Mouse (Mus musculus) spleen, adult 18-20 months (tissue): ENCODE data around the gene Eif5.
"Not testable (repeated sequence)": the region's sequence is repeated elsewhere in the genome, so short reads cannot be mapped to it uniquely, and the experiment has no call there.

ENCODE experiments used
- DNase-seq, 2 experiments: peaks; one replicate each; pipeline ENCODE4 v3.0.0; 2022; ENCODE audit warnings: mixed read lengths in 2 of 2

Eif5 gene

GRCm38 (mm10) chr12:111524883-111525282 lies 12.9 kb upstream of the Eif5 start:
- no peak for DNase-seq

- DNase-seq: no peak
Measured at GRCm38 (mm10) chr12:111527643-111528281, 10.1 kb upstream of the Eif5 start.

GRCm38 (mm10) chr12:111529192-111529591 lies 8.6 kb upstream of the Eif5 start:
- no peak for DNase-seq

- no peak for DNase-seq
Measured at GRCm38 (mm10) chr12:111533096-111533794, 4.6 kb upstream of the Eif5 start.

- DNase-seq: no peak
Measured at GRCm38 (mm10) chr12:111535281-111535680, 2.5 kb upstream of the Eif5 start.

GRCm38 (mm10) chr12:111535762-111536161 lies 2.1 kb upstream of the Eif5 start:
- DNase-seq: no peak

- DNase-seq: no peak
Measured at GRCm38 (mm10) chr12:111536746-111537145, 1.1 kb upstream of the Eif5 start.

GRCm38 (mm10) chr12:111537341-111537740 lies 475 bp upstream of the Eif5 start:
- no peak for DNase-seq

- DNase-seq: peak; percentile 69 to 76
Measured at GRCm38 (mm10) chr12:111538292-111539040, 650 bp downstream of the Eif5 start.

- DNase-seq: no peak
Measured at GRCm38 (mm10) chr12:111539041-111539345, 1.2 kb downstream of the Eif5 start.

- no peak for DNase-seq
Measured at GRCm38 (mm10) chr12:111547070-111547469, 9.3 kb downstream of the Eif5 start.

GRCm38 (mm10) chr12:111548555-111549289 lies 10.9 kb downstream of the Eif5 start:
- no peak for DNase-seq

GRCm38 (mm10) chr12:111550679-111551078 lies 12.9 kb downstream of the Eif5 start:
- DNase-seq: no peak

GRCm38 (mm10) chr12:111552342-111552741 lies 14.5 kb downstream of the Eif5 start:
- no peak for DNase-seq

GRCm38 (mm10) chr12:111555357-111555756 lies 17.5 kb downstream of the Eif5 start:
- no peak for DNase-seq

- not testable (repeated sequence) for DNase-seq
Measured at GRCm38 (mm10) chr12:111555893-111556292, 18.1 kb downstream of the Eif5 start.

GRCm38 (mm10) chr12:111557538-111557937 lies 19.7 kb downstream of the Eif5 start:
- no peak for DNase-seq

GRCm38 (mm10) chr12:111558655-111559054 lies 20.8 kb downstream of the Eif5 start:
- DNase-seq: no peak

- DNase-seq: peak in 1 of 2 experiments; percentile 19
Measured at GRCm38 (mm10) chr12:111559647-111560258, 21.9 kb downstream of the Eif5 start.

- no peak for DNase-seq
Measured at GRCm38 (mm10) chr12:111560286-111560685, 22.5 kb downstream of the Eif5 start.

GRCm38 (mm10) chr12:111562276-111562814 lies 24.5 kb downstream of the Eif5 start:
- no peak for DNase-seq

GRCm38 (mm10) chr12:111563076-111563629 lies 25.3 kb downstream of the Eif5 start:
- no peak for DNase-seq
